9 mouse cellular contexts compared by ENCODE assay signal in the genomic region with DNA sequence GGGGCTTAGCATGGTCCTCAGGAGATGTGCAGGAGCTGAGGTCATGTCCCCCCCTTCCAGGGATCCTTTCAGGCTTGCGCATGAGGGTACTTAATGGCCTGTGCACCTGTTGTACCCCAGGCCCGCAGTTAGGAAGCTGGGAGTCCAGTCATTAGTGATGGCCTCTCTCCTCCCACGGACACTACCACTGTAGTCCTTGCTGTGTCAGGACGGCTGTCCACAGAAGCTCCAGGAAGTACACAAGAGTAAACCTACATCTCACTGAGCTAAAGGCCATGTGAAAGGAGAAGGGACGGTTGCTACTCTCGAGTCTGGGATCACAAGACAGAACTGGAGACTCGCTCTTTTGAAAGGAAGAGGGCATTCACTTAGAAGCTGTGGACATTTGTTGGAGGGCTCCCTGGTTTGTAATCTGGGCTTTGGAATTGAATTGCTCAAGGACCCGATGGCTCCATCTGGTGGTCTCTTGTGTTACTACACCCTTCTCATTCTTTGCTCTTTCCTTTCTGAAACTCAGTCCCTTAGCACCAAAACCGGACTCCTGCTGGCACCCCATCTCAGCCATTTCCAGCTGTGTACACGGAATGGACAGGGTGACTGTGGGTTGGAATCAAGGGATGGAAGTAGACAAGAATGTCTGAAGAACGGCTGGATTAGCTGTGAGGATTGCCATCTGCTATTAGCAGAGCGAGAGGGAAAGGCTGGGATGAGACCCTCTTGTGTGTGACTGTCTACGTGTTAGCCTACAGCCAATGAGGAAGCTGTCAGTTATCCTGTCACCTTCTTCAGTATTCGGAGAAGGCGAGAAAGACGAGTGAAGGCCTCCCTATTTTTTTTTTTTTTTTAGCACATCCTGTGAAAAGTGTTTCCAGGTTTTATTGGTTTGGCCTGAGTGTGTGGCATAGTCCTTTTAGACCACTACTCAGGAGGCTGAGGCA. TPM values are rescaled to one million over a fixed set of nuclear protein-coding genes. Genes with fewer than 3 reads are reported as not detected.
DNase-seq lines count a peak whose midpoint lies in the region; ATAC-seq and TF ChIP-seq lines count a peak whose summit lies in the region.
"Had no signal": no experiment of that assay in that cellular context is flagged by ENCODE, and none has a peak within 500 bp of the region (broad histone marks: within the 10 kb centered on the region; RNA-seq: fewer than 3 reads in every experiment).

No protein-coding gene starts in this region.

- 36% methylated on average over 16 of the region's 16 CpGs for WGBS in heart, embryonic 12.5 days
- WGBS in kidney, postnatal 0 days = 36% methylated on average over 16 of the region's 16 CpGs
- WGBS in liver, adult 2 months = 30% methylated on average over 16 of the region's 16 CpGs
- 45% methylated on average over 16 of the region's 16 CpGs for WGBS in neural tube, embryonic 12.5 days

- ATAC-seq in erythroblast, adult 5-6 weeks (replicated peaks; ENCODE audit: low FRiP score, poor library complexity, severe bottlenecking) = peak; percentile 79
- 0 out of 2 replicates have a peak, but pooled peaks have one; percentile 37 for ATAC-seq in heart, embryonic 12.5 days (ENCODE audit: insufficient number of reproducible peaks, low FRiP score)
- no peak for ATAC-seq in kidney, postnatal 0 days (replicated peaks; ENCODE audit: low FRiP score, low read depth)
- ATAC-seq in neural tube, embryonic 12.5 days (ENCODE audit: low FRiP score, low read depth) = peak; percentile 58

- H3K27me3 ChIP-seq in heart, embryonic 12.5 days (replicated peaks) = no peaks in the 10 kb centered on the region
- no peaks in the 10 kb centered on the region for H3K27me3 ChIP-seq in kidney, postnatal 0 days (ENCODE audit: insufficient read depth, low read length)
- H3K27me3 ChIP-seq in liver, adult 2 months (ENCODE audit: control insufficient read depth, insufficient read depth, low read length) = no peaks in the 10 kb centered on the region
- H3K27me3 ChIP-seq in neural tube, embryonic 12.5 days (replicated peaks) = no peaks in the 10 kb centered on the region
- no peaks in the 10 kb centered on the region for H3K27me3 ChIP-seq in testis, adult 2 months (ENCODE audit: control insufficient read depth, insufficient read depth, low read length)

- no peak overlapping the region for H3K9ac ChIP-seq in heart, embryonic 12.5 days
- H3K9ac ChIP-seq in kidney, postnatal 0 days (ENCODE audit: low read depth, low read length) = no peak overlapping the region
- peak overlapping the region; percentile 44; the same call in 1 of the 2 replicates for H3K9ac ChIP-seq in liver, adult 2 months (ENCODE audit: low read depth, low read length)
- H3K9ac ChIP-seq in neural tube, embryonic 12.5 days = no peak overlapping the region

- DNase-seq in CD4-positive, CD25-positive, alpha-beta regulatory T cell, adult 2 months (ENCODE audit: low read depth, low spot score) = peak; percentile 84
- peak; percentile 38 for DNase-seq in adrenal gland, postnatal 25 days
- DNase-seq in kidney, postnatal 0 days (ENCODE audit: low spot score) = peak; percentile 93
- peak; percentile 65 for DNase-seq in liver, adult 2 months (ENCODE audit: extremely low read depth, low read depth, low spot score)

- H3K27ac ChIP-seq in heart, embryonic 12.5 days (ENCODE audit: poor library complexity, severe bottlenecking) = no peak overlapping the region
- no peak overlapping the region for H3K27ac ChIP-seq in kidney, postnatal 0 days
- H3K27ac ChIP-seq in liver, adult 2 months (replicated peaks; ENCODE audit: insufficient read depth, low read depth, low read length) = no peak overlapping the region
- no peak overlapping the region for H3K27ac ChIP-seq in neural tube, embryonic 12.5 days
- no peak overlapping the region for H3K27ac ChIP-seq in testis, adult 2 months (ENCODE audit: control insufficient read depth, insufficient read depth, low read depth, low read length)

- peaks cover 18% of the 10 kb centered on the region for H3K36me3 ChIP-seq in heart, embryonic 12.5 days
- no peaks in the 10 kb centered on the region for H3K36me3 ChIP-seq in kidney, postnatal 0 days (ENCODE audit: insufficient read depth, low read length)
- H3K36me3 ChIP-seq in liver, adult 2 months (ENCODE audit: control insufficient read depth, insufficient read depth, low read length) = no peaks in the 10 kb centered on the region
- no peaks in the 10 kb centered on the region for H3K36me3 ChIP-seq in neural tube, embryonic 12.5 days
- no peaks in the 10 kb centered on the region for H3K36me3 ChIP-seq in testis, adult 2 months (ENCODE audit: control insufficient read depth, insufficient read depth, low read length)

- H3K4me2 ChIP-seq in heart, embryonic 12.5 days = no peak overlapping the region
- no peak overlapping the region for H3K4me2 ChIP-seq in kidney, postnatal 0 days (ENCODE audit: low read length)
- no peak overlapping the region for H3K4me2 ChIP-seq in neural tube, embryonic 12.5 days (replicated peaks)

- no peaks in the 10 kb centered on the region for H3K9me3 ChIP-seq in heart, embryonic 12.5 days (replicated peaks)
- H3K9me3 ChIP-seq in kidney, postnatal 0 days (replicated peaks; ENCODE audit: low read length) = no peaks in the 10 kb centered on the region
- H3K9me3 ChIP-seq in neural tube, embryonic 12.5 days = no peaks in the 10 kb centered on the region

- no peak for TF ChIP-seq POLR2A in liver, adult 2 months (IDR thresholded peaks at IDR 0.05; ENCODE audit: extremely low read depth, insufficient read depth, low read length)
- no peak for TF ChIP-seq POLR2A in testis, adult 2 months (IDR thresholded peaks at IDR 0.05; ENCODE audit: control insufficient read depth, low read depth, low read length)

- no peak overlapping the region for H3K4me3 ChIP-seq in heart, embryonic 12.5 days
- no peak overlapping the region for H3K4me3 ChIP-seq in kidney, postnatal 0 days (replicated peaks; ENCODE audit: low read depth, low read length)
- no peak overlapping the region for H3K4me3 ChIP-seq in liver, adult 2 months (ENCODE audit: insufficient read depth, low read depth, low read length)
- no peak overlapping the region for H3K4me3 ChIP-seq in neural tube, embryonic 12.5 days
- no peak overlapping the region for H3K4me3 ChIP-seq in testis, adult 2 months (ENCODE audit: control insufficient read depth, low read depth, low read length)
- H3K4me3 ChIP-seq: myocyte had no signal

- H3K4me1 ChIP-seq in heart, embryonic 12.5 days (replicated peaks) = peaks cover 13% of the 10 kb centered on the region
- no peaks in the 10 kb centered on the region for H3K4me1 ChIP-seq in kidney, postnatal 0 days (replicated peaks; ENCODE audit: insufficient read depth, low read length)
- H3K4me1 ChIP-seq in liver, adult 2 months (ENCODE audit: control insufficient read depth, insufficient read depth, low read length) = peaks cover 17% of the 10 kb centered on the region
- no peaks in the 10 kb centered on the region for H3K4me1 ChIP-seq in neural tube, embryonic 12.5 days
- no peaks in the 10 kb centered on the region for H3K4me1 ChIP-seq in testis, adult 2 months (ENCODE audit: control insufficient read depth, insufficient read depth, low read length)

- no peaks in the 10 kb centered on the region for H3K79me2 ChIP-seq in liver, adult 2 months (ENCODE audit: control insufficient read depth, insufficient read depth, low read length)

- peak; percentile 98 for TF ChIP-seq CTCF in kidney, postnatal 0 days (IDR thresholded peaks at IDR 0.05; ENCODE audit: low read depth)
- TF ChIP-seq CTCF in liver, adult 2 months (IDR thresholded peaks at IDR 0.05; ENCODE audit: low read depth, low read length) = peak; percentile 29
- peak; percentile 9; the same call in 1 of the 2 replicates for TF ChIP-seq CTCF in testis, adult 2 months (IDR thresholded peaks at IDR 0.05; ENCODE audit: control insufficient read depth, insufficient read depth, insufficient replicate concordance, low read depth, low read length)

RNA-seq across cellular contexts. Expression of a gene that starts 1.4 kb away (rescaled TPM):
- not detected in 2 replicates for total RNA-seq in adrenal gland, postnatal 25 days (2021)
- not detected in 2 replicates for total RNA-seq in erythroblast, adult 5-6 weeks (2015; ENCODE audit: low replicate concordance)
- 0.34 TPM in 1 of 2 replicates, not detected in the other for total RNA-seq in erythroblast, adult 5-6 weeks (2017; ENCODE audit: low replicate concordance)
- polyA plus RNA-seq in heart, embryonic 12.5 days (2016; fragmentation: Nextera tagmentation; extraction: Ambion mirVana) = 0.98 and 1.0 TPM in 2 replicates
- 0.23 and 0.34 TPM in 2 replicates for polyA plus RNA-seq in kidney, postnatal 0 days (2015; fragmentation: Nextera tagmentation; extraction: Ambion mirVana)
- 0.40 and 1.8 TPM in 2 replicates for total RNA-seq in liver, adult 2 months (2014; rRNA removed)
- polyA plus RNA-seq in liver, adult 2 months (2012; rRNA removed) = 0.37 and 0.55 TPM in 2 replicates
- not detected in 2 replicates for polyA plus RNA-seq in neural tube, embryonic 12.5 days (2016; fragmentation: Nextera tagmentation; extraction: Ambion mirVana)
- polyA plus RNA-seq in testis, adult 2 months (2012; rRNA removed) = 0.09 TPM in 1 of 2 replicates, not detected in the other

RNA-seq across cellular contexts. Expression of a gene that starts 3.0 kb away (rescaled TPM):
- total RNA-seq in adrenal gland, postnatal 25 days (2021) = 0.39 TPM in 1 of 2 replicates, not detected in the other
- not detected in 2 replicates for total RNA-seq in erythroblast, adult 5-6 weeks (2015; ENCODE audit: low replicate concordance)
- total RNA-seq in erythroblast, adult 5-6 weeks (2017; ENCODE audit: low replicate concordance) = not detected in 2 replicates
- 0.22 TPM in 1 of 2 replicates, not detected in the other for polyA plus RNA-seq in heart, embryonic 12.5 days (2016; fragmentation: Nextera tagmentation; extraction: Ambion mirVana)
- 0.04 and 0.67 TPM in 2 replicates for polyA plus RNA-seq in kidney, postnatal 0 days (2015; fragmentation: Nextera tagmentation; extraction: Ambion mirVana)
- total RNA-seq in liver, adult 2 months (2014; rRNA removed) = under 0.01 and 0.07 TPM in 2 replicates
- 0.05 TPM in 1 of 2 replicates, not detected in the other for polyA plus RNA-seq in liver, adult 2 months (2012; rRNA removed)
- not detected in 2 replicates for polyA plus RNA-seq in neural tube, embryonic 12.5 days (2016; fragmentation: Nextera tagmentation; extraction: Ambion mirVana)
- 2.2 and 6.5 TPM in 2 replicates for polyA plus RNA-seq in testis, adult 2 months (2012; rRNA removed)

RNA-seq across cellular contexts. Expression of a gene that starts 21.1 kb away (rescaled TPM):
- total RNA-seq in adrenal gland, postnatal 25 days (2021) = 15.7 and 21.7 TPM in 2 replicates
- 1,174 and 1,226 TPM in 2 replicates for total RNA-seq in erythroblast, adult 5-6 weeks (2015; ENCODE audit: low replicate concordance)
- 299 and 335 TPM in 2 replicates for total RNA-seq in erythroblast, adult 5-6 weeks (2017; ENCODE audit: low replicate concordance)
- 93.8 and 99.8 TPM in 2 replicates for polyA plus RNA-seq in heart, embryonic 12.5 days (2016; fragmentation: Nextera tagmentation; extraction: Ambion mirVana)
- polyA plus RNA-seq in kidney, postnatal 0 days (2015; fragmentation: Nextera tagmentation; extraction: Ambion mirVana) = 105 and 106 TPM in 2 replicates
- total RNA-seq in liver, adult 2 months (2014; rRNA removed) = 5.3 and 7.7 TPM in 2 replicates
- 10.3 and 11.9 TPM in 2 replicates for polyA plus RNA-seq in liver, adult 2 months (2012; rRNA removed)
- 21.6 and 22.7 TPM in 2 replicates for polyA plus RNA-seq in neural tube, embryonic 12.5 days (2016; fragmentation: Nextera tagmentation; extraction: Ambion mirVana)
- polyA plus RNA-seq in testis, adult 2 months (2012; rRNA removed) = 5.4 and 5.8 TPM in 2 replicates

RNA-seq across cellular contexts. Expression of a gene that starts 45.0 kb away (rescaled TPM):
- 77.2 and 83.9 TPM in 2 replicates for total RNA-seq in adrenal gland, postnatal 25 days (2021)
- 1.9 TPM in 1 of 2 replicates, not detected in the other for total RNA-seq in erythroblast, adult 5-6 weeks (2015; ENCODE audit: low replicate concordance)
- 1.9 TPM in 1 of 2 replicates, not detected in the other for total RNA-seq in erythroblast, adult 5-6 weeks (2017; ENCODE audit: low replicate concordance)
- polyA plus RNA-seq in heart, embryonic 12.5 days (2016; fragmentation: Nextera tagmentation; extraction: Ambion mirVana) = 139 TPM in 2 replicates
- 605 and 626 TPM in 2 replicates for polyA plus RNA-seq in kidney, postnatal 0 days (2015; fragmentation: Nextera tagmentation; extraction: Ambion mirVana)
- 10.0 and 10.9 TPM in 2 replicates for total RNA-seq in liver, adult 2 months (2014; rRNA removed)
- polyA plus RNA-seq in liver, adult 2 months (2012; rRNA removed) = 7.3 and 11.9 TPM in 2 replicates
- 8.8 and 13.0 TPM in 2 replicates for polyA plus RNA-seq in neural tube, embryonic 12.5 days (2016; fragmentation: Nextera tagmentation; extraction: Ambion mirVana)
- polyA plus RNA-seq in testis, adult 2 months (2012; rRNA removed) = 51.0 and 80.5 TPM in 2 replicates

Comparison
In these comparisons a context has a peak if more than half of its experiments do, and no peak if none do; other contexts are left out.
1. DNase-seq: peak in every context shown above with its lines; median percentile 93 in kidney, postnatal 0 days; 84 in CD4-positive, CD25-positive, alpha-beta regulatory T cell, adult 2 months; 65 in liver, adult 2 months; 38 in adrenal gland, postnatal 25 days.
2. CTCF ChIP-seq: peak in every context shown above with its lines; median percentile 98 in kidney, postnatal 0 days; 29 in liver, adult 2 months; 9 in testis, adult 2 months.